Mouse (Mus musculus) mesoderm, embryonic 11.5 days (tissue): Measurements from ENCODE around the gene Crygn.
"Not testable (repeated sequence)": the region's sequence is repeated elsewhere in the genome, so short reads cannot be mapped to it uniquely, and the experiment has no call there.

ENCODE experiments used
- DNase-seq: peaks from one replicate; pipeline ENCODE4 v3.0.0-alpha.2; 2012; ENCODE audit warnings: low read depth, low spot score

Gene Crygn

DNA sequence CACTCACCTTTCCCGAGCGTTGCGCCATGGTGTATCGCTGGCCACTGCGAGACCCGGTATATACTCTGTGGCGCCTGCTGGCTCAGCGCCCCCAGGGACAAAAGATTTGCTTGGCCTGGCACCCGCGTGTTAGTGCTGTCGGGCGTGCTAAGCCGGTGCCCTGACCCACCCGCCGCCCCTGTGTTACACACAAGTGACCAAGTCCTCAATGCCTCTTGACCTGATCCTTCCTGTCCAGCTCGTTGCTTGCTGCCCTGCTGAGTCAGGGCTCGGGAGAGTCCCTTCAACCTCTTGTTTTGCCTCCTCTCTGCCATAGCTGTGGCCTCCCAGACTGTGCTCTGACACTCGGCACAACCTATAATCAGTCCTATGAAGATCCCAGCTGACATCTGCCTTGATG is at the start of gene Crygn:
Gene Crygn, minus strand, starts transcription at position 193 of the 400 bp plus-strand sequence.
- no peak for DNase-seq

DNA sequence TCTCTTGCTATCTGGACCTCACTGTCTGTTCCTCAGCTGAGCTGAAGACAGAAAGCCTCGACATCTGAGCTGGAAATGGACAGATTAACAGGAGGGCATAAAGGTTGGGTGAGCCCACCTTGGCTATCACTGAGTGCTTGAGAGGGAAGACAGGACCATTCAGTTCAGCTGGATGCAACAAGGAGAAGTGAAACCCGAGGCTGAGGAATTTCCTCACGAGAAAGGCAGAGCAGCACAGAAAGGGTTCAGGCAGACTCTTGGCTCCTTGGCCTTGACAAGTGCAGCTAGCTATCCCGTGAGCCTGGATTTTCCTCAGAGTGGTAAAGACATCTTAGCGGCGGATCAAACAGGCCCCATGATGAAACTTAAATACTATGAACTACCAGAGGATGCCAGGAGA is 47.4 kb upstream of the Crygn start:
- DNase-seq: no peak

DNA sequence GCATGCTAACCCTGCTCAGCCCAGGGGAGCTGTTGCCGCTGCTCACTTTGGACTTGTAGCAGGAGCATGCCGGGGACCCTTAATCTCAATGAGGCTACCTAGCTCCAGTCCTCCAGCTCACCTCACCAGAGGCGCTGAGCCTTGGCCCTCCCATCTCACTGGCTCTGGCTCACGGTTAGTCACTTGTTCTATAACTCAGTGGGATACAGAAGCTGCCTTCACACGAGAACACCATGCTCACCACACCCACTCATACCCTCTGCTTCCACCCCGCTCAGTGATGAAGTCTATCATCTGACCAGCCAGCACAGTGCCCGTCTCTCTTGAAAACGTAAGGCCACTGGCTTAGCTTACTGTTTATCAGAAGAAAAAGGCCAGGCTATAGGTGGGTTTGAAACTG is 46.9 kb upstream of the Crygn start:
- no peak for DNase-seq

DNA sequence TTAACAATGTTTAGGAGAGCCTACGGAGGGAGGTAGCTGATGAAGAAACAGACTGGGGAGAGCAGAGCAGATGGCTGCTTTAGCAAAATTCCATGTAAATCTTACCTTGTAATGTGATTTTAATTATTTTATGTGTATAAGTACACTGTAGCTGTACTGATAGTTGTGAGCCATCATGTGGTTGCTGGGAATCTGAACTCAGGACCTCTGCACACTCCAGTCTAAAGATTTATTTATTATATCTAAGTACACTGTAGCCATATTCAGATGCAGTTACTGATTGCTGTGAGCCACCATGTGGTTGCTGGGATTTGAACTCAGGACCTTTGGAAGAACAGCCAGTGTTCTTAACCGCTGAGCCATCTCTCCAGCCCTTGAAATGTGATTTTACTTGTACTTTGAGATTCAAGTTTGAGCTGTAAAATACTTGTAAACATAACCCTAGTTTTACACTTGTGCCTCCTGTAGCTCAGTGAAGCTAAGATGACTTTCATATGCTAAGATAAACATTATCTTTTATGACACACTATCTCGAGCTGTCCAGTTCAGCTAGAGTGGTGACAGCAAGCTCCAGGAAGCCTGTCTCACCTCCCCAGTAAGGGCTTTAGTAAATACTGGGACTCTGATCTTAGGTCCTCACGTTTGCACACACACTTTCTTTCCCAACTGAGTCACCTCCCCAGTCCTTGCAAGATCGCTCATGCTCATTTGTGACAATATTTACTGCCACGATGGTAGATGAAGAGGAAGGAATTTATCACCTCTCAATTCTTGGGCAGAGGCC is 44.2 kb upstream of the Crygn start:
- DNase-seq: no peak

DNA sequence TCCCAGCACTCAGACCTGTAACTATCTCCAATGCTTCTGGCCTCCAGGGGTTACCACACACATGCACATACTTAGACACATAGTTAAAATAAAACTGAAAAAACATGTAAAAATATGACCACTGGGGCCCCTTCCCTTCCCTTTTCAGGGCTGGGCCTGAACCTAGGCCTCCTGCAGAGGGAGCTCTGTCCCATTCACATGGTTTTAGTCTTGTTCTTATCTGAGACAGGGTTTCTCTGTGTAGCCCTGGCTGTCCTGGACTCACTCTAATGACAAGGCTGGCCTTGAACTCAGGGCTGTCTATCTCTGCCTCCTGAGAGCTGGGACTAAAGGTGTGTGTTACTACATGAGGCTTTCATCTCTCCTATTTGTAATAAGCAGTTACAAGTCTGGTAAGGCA is 42.6 kb upstream of the Crygn start:
- no peak for DNase-seq

DNA sequence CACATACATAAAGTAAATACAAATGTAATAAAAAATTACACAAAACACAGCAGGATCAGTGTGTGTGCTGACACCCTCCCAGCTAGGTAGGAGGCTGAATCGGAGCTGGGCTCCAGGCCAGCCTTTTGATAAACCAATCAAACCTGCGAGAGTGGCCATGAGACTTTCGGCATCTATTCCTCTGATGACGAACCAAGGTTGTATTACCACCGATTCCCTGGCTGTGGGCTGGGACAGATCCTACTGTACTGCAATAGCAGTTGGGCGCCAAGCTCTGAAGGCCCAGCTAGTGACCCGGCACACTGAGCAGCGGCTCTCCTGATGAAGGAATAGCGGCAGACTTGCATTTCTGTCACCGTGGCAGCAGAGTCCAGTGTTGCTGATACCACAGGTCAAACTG is 40.8 kb upstream of the Crygn start:
- no peak for DNase-seq

DNA sequence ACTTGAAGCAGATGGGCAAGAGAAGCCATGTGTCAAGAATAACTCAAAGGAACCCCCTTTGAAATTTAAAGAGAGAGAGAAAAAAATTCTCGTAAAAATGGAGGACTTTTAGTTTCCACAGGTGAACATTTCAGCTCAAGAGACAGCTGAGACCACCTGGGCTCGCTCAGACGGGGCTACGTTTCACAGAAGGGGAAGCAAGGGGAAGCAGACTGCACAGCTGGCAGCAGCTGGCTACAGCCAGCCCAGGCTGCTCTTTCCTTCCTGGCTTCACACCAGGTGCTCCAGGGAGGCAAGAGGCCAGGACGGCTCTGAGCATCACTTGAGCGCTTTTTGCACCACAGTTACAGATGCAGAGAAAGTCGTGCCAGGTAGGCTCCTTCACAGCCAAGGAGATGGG is 40.0 kb upstream of the Crygn start:
- no peak for DNase-seq

DNA sequence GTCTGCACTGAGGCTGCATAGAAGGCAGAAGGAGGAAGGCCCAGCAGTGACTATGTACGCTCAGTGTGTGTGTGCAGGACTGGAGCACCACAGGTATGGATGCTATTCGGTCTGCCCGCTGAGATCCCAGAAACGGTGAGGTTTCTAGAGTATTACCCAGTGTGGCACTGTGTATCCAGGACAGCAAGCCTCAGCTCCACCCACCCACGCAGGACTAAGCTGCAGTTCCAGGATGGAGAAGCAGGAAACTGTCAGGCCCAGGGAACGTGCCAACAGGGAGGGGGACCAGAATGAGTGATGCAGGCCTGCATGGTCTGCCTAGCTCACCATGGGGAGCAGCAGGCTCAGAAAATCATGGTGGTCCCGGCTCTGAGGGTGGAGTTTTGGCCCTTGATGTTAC is 35.2 kb upstream of the Crygn start:
- no peak for DNase-seq

DNA sequence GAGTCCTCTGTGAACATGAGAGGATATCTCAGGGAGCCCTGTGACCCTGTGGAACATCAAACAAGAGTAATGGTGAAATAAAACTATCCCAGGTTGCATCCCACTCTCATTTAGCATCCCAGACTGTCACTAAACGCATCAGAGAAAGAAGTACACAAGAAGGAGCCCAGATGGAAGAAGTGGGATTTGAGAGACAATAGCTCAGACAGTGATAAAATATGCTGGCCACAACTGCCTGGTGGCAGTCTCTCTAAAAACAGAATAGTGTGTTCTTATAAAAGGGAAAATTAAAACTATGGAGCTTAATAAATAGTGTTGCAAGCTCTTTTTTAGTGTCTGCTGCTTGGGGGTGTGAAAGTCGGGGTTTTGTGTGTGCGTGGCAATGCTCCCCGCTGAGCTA is 25.1 kb upstream of the Crygn start:
- DNase-seq: no peak

DNA sequence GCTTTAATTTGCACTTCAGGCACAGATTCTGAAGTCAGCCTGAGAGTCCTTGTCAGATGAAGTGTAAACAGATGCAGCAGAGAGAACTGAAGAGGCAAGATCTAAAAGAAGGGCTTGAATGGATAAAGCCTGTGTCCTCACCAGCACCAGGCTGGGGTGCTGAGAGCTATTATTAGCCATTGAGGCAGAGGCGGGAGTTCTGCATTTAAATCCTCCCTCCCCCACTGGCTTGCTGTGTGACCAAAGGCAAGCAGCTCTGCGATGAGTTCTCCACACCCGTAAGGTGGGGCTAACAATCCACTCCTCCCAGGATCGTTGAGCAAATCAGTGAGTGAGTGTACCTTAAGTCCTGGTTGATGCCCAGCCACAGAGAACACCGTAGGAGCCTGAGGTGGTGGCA is 23.2 kb upstream of the Crygn start:
- DNase-seq: no peak

DNA sequence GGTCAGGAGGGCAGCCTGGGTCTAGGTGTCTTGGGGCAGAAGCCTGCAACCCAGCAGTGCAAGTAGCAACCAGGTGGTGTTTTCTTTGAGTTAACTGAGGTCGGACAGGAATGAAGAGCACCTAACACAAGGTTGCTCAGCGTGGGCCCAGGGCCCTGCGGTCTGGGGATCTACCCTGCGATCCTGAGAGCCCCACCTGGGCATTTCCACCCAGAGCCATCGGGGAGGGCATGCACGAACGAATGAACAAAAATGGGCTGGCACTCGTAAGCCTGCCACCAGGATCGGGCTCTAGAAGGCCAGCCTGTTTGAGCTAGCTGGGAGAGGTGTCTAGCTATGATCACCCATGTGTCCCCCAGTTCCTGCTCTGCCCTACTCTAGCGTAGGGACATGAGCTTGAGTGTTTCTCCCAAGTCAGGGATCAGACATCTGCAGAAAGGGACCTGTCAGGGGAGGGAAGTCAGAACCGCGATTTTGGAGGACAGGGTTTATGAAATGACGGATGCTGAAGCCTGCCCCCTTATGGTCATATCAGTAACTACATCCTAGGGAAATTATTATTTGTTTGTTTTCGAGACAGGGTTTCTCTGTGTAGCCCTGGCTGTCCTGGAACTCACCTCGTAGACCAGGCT is 22.2 kb upstream of the Crygn start:
- peak; percentile 51 for DNase-seq

DNA sequence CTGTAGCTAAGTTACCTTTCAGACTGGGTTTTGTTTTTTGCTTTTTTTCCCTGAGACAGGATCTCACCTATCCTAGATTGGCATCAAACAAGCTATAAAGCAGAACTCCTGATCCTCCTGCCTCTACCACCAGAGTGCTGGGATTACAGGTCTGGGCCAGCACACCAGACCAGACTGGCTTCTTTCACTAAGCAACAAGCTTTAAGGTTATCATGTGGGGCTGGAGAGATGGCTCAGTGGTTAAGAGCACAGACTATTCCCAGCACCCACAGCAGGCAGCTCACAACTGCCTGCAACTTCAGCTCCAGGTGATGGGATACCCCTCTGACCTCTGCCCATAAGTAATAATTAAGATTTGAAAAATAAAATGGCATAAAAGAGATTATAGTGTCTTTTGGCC is 21.5 kb upstream of the Crygn start:
- DNase-seq: no peak

DNA sequence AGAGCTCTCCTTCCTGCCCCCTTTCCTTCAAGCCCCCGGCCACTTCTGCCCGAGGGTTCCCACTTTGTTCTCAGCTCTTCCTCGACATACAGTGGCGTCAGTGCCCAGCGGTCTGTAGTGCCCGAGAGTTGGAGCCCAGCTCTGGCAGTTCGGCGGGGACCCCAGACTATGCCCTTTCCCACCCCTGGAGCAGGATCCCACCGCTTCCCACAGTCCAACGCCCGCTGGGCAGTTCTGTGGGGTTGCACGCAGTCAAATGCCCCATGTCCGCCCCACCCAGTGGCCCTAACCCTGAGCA is 21.0 kb upstream of the Crygn start:
- DNase-seq: no peak

DNA sequence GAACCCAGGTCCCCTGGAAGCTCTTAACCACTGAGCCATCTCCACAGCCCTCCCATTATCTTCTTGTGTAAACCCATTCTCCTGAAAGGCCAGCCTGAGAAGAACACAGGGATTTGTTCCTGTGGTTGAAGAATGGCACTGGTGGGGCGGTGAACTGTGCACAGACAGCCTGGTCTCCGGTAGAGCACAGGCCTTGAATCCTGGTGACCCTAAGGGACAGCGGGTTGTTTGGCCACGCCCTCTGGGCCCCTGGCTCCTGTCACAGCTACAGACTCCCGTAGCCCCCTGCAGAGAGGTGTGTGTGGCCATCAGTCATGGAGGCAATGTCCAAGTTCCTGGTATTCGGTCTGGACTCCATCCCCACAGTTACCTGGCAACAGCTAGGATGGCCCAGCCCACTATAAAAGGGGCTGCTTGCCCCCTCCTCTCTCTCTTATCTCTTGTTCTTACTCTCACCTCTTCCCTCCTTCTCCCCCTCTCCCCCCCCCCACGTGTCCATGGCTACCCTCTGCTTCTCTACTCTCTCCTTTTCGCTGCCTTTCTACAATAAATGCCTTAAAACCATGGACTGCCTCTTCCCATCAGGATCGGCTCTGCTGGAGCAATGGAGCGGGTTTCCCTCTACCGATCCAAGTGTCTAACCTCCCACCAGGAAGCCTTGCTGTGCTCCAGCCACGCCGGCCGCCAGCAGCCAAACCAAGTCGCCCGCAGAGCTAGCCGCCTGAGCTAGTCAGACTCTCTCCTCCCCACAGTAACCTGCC is 20.5 kb upstream of the Crygn start:
- DNase-seq: peak; percentile 43

DNA sequence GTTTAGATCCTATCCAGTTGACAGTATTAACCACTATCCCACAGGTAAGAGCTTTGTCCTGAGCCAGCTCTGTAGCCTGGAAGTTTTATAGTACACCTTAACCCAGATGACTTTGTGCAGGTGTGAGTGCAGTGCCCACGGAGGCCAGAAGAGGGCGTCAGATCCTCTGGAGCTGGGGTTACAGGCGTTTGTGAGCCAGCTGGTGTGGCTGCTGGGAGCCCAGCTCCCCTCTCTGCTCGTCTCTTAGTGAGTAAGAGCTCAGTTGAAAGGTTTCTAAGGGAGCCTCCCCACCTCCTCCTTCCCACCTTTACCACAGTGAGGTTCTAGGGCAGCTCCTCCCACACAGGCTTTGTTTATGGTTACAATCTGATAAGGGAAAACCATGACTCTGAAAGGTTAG is 18.9 kb upstream of the Crygn start:
- no peak for DNase-seq

DNA sequence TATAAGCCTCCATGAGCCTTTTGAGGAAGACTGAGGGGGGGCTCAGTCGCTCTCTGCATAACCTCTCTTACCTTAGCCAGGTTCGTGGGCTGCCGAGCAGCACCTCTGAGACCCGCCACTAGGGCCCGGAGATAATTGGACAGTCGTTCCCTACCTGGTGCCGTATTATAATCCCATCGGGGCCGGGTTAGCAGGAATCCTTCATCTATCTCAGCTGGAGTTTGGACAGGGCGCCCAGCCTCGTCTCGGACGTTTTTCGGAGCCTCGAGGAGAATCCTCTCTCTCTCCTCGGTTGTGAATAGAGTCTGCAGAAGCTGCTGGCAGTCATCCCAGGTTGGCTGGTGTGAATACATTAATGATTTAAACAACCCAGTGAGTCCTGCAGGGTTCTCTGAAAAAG is 16.7 kb upstream of the Crygn start:
- DNase-seq: not testable (repeated sequence)

DNA sequence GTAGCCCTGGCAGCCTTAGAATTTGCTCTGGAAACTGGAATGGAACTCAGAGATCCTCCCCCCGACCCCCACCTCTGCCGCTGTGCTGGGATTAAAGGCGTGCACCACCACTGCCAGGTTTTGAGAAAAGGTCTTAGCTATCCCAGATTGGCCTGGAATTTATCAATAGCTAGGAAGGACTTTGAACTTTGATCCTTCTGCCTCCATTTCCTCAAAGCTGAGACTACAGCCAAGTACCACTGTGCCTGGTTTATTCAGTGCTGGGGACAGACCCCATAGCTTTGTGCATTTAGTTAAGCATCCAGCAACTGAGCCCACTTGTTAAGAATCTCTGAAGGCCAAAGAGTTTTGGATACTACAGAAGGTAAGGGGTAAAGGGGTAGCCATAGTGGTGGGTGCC is 877 bp downstream of the Crygn start:
- no peak for DNase-seq

DNA sequence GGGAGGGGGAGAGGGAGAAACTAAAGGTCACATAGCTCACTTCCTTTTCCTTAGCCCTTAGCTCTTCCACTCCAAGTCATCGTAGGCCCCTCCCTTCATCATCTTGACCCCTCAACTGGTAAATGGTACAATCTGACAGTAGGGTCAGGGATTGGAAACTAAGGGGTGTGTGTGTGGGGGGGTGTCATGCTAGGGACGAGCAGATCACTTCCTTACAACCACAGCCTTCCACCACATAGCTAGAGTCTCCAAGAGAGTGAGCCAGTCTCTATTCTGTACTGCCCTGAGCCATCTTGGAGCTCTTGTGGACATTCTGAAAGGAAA is 5.7 kb downstream of the Crygn start:
- no peak for DNase-seq

DNA sequence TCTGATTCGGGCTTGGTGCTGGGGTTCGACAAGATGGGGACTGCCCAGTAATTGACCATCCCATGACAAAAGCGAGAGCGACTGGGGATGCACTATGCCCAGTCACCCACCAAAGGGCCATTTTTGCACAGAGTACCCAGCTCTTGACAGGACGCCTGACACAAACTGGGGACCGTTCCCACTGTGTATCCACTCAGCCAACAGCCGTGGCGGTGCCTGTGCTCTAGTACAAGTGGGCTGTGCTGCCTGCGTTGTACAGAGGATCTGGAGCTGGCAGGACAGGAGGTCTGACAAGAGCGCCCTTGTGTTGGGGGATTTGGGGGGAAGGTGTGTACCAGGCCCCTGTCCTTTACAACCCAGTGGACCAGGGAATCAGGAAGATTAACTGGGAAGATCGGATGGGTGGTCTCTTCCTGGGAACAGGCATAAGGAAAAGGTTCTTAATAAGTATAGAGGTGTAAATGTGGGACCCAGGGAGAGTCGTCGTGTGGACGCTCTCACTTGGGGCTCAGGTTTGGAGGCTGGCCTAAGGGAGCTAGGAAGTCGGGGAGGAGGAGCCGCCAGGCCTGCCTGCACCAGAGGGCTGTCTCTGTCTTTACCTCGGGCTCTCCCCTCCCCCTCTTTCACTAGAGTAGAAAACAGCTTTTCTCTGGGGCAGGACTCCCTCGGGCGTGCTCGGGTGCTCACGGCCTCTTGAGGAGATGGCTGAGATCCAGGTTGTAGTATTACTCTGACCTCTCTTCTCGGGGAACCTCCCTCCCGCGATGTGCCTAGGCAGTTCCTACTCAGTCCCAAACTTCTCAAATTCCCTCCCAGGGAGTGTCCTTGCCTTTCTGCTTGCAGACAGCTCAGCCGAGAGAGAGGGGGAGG is 6.3 kb downstream of the Crygn start:
- peak; percentile 58 for DNase-seq

DNA sequence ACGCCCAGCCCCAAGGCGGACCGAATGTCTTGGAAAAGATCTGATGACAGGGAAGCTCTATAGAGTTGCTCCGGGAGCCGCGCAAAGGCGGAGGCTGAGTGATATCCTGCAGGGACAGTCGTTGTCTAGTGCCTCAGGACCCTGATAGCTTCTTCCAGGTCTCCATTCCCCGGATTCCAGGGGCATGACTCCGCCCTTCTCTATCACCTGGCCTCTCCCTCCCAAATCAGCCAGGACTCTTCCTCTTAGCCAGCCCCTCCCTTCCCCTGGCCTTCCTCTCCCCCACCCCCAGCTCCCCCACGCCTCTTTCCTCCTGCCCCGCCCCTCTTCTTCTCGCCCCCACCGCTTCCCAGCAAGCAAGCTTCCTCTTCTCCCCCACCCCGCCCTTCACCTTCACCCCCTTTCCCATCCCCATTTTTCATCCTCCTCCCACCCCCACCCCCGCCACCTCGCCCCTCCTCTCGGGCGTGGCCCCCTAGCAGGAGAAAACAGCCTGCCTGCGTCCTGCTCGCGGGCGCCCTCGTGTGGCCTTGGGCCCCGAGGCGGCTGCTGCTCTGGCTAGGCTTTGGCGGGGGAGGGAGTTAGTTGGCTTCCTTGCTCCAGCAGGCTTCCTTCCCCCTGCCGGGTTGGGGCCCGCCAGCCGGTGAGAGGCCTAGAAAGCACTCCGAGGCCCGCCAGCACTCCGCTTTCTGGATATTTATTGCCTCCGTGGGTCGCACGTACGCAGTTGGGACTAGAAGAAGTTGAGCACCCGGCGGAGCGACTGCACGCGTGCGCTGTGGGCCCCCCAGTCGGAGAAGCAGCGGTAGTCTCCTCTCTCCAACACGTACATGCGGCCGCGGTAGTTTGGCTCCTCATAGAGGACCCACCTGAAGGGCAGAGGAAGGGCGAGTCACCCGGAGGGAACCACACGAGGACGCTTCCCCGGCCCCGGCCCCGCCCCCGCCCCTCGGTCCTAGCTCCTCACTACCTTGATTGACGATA is 7.2 kb downstream of the Crygn start:
- DNase-seq: peak; percentile 90

DNA sequence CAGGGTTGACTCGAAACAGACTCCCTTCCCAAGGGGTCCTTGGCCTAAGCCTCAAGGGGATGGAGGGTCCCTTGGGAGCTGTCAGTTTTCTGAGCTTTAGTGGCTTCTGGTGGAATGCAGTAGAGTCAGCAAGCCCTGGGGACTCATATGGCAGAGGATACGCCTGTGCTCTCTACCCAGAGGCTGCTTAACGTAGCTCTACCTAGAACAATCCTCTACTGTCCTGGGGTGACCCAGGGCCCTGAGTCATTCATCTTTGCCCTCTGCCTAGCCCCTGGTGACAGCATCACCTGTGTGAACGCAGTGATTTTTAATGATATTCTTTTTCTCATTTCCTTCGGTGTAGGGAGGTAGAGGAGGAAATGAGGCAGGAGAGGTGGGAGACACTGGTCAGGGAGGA is 8.1 kb downstream of the Crygn start:
- no peak for DNase-seq
